Mouse (Mus musculus) retina, embryonic 14.5 days (tissue): ENCODE measurements around the gene C130074G19Rik.

Source experiments
- DNase-seq: peaks from one replicate; pipeline ENCODE4 v3.0.0-alpha.2; 2015; ENCODE audit warnings: low spot score

C130074G19Rik gene

GRCm38 (mm10) chr1:184844326-184845066 is 38.5 kb downstream of the C130074G19Rik start:
- no peak for DNase-seq

DNA sequence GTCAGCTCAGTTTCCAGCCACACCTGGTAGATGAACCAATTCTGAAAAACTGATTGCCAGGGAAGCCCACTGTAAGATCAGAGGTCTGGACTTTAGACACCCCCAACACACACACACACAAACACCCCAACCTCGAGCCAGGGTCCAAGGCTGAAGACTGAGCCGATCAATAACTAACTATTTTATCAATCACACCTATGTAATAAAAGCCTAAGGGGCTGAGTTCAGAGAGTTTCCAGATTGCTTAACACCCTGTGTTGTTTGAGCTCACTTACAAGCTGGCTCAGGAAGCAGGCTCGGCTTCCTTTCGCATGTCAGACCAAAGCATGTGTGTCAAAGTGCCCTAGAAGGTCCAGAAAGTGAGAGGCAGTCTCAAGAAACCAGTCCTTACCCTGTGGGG is 45.4 kb downstream of the C130074G19Rik start:
- DNase-seq: no peak

DNA sequence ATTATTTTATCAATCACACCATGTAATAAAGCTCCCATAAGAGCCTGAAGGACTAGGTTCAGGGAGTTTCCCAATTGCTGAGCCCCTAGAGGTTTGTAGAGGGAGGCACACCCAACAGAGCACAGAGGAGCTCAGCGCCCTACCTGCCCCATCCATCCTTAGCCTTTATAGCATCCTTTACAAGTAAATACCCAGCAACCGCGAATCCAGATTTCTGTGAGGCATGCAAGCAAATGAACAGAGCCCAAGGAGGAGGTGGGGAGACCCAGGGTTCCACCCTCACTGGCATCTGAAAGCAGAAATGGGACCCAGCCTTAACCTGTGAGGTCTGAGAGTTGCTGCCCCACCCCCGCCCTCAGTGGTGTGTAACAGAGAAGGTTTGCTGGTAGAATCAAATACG is 46.7 kb downstream of the C130074G19Rik start:
- DNase-seq: no peak

- no peak for DNase-seq
These were observed 49.5 kb downstream of the C130074G19Rik start for GRCm38 (mm10) chr1:184833499-184833898.

DNA sequence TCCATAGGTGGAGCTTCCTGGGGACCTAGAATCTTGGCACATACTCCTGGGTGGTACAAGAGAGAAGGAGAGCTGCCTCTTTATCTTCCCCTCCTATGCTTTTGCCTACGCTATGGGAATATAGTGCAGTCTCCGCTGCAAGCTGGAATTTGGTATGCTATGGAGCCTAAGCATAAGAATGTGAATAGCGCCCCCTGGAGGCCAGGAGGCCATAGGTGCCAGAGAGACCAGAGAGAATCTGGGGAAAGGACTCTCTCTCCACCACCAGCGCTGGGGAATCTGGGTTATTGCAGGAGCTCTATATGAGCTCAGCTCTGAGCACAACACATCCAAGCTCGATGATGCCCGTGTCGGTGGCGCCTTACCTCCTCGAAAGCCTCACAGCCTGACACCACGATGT is 50.8 kb downstream of the C130074G19Rik start:
- peak; percentile 39 for DNase-seq

DNA sequence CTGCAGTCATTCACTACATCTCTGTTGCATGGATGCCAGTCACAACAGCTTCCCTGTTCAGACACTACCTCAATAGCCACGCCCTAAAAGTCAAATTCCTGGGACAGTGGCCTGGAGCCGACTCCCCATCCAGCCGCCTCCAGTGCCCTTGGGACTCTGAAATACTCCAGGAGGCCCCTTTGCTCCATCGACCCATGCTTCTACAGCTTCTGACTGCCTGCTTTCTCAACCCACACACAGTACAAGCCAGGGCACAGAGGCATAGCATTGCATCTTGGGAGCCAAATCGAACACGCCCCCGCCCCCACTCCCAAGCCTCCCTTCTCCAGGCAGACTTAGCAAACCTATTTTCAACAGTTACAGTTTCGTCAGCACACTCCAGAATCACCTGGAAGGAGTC is 53.1 kb downstream of the C130074G19Rik start:
- DNase-seq: no peak

GRCm38 (mm10) chr1:184827175-184827701 is 55.8 kb downstream of the C130074G19Rik start:
- DNase-seq: peak; percentile 55

- peak; percentile 75 for DNase-seq
These were observed 57.9 kb downstream of the C130074G19Rik start for GRCm38 (mm10) chr1:184825093-184825492.

DNA sequence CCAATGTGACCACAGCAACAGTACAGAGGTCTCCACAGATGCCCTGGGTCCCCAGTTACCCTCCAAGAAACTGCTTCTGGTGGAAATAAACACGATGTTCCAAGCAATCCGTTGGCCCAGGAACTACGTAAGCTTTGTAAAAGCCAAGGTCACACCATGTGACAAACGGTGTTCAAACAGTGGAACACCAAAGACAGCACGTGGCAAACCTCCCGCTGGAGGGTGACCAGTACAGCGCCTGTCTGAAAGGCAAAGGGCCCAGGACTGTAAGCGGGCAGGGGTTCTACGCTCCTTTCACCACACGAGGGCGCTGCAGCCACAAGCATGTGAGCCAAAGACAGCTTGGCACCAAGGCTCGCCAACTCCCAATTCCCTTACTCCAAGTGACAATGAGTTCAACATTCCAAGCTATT is 58.6 kb downstream of the C130074G19Rik start:
- peak; percentile 92 for DNase-seq

DNA sequence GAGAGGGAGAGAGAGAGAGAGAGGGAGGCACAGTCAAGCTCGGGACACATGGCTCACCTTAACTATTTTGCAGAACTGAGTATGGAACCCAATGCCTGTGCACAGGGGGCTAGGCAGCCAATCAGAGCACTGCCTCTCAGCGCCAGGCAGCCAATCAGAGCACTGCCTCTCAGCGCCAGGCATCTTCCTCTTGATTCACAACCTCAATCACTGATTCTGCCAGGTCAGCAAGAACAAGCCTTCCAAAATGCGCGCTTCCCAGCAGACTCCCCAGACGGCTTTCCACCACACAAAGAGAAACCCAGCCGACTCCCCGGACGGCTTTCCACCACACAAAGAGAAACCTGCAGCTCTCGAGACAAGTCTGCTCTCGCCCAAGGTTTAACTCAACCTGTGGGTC is 60.3 kb downstream of the C130074G19Rik start:
- no peak for DNase-seq
